Mouse (Mus musculus) thymus, postnatal 36 days (tissue): ENCODE measurements around the gene Cdc42ep2.

Experiments used
- DNase-seq, 2 experiments: peaks; one replicate each; pipeline ENCODE4 v3.0.0; 2022; ENCODE audit warnings: mixed read lengths in 2 of 2

Gene Cdc42ep2

GRCm38 (mm10) chr19:5872528-5872927 lies 52.1 kb downstream of the Cdc42ep2 start:
- peak; percentile 44 to 49 for DNase-seq

DNA sequence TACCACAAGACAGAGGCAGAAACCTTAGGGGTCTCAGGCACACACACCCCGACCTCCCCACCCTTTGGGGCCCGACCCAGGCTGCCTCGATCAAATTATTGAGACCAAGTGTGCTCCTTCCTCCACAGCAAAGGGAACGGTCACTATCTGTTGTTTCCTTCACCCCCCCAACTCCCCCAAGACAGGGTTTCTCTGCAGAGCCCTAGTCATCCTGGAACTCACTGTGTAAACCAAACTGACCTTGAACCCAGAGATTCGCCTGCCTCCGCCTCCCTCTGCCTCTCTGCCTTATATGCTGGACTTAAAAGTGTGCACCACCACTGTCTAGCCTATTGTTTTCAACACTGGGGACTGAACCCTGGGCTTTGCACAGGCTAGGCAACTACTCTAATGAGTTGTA lies 52.9 kb downstream of the Cdc42ep2 start:
- no peak for DNase-seq

DNA sequence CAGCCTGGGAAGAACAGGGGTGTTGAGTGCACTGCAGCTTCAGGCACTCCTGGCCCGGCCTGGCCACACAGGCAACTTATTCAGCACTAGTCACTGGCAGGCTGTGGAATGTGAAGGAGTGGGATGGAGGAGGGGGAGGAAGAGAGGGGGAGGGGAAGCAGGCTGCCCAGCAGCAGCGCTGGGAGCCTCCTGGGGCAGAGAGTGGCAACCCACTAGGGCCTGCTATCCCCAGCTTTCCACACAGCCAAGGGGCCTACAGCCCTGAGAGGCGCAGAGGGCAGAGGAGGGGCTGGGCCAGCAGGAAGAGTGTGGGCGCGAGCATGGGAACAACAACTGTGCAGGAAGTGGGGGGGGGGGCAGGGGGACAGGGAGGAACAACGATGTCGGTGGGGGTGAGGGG lies 53.3 kb downstream of the Cdc42ep2 start:
- peak; percentile 71 to 85 for DNase-seq

DNA sequence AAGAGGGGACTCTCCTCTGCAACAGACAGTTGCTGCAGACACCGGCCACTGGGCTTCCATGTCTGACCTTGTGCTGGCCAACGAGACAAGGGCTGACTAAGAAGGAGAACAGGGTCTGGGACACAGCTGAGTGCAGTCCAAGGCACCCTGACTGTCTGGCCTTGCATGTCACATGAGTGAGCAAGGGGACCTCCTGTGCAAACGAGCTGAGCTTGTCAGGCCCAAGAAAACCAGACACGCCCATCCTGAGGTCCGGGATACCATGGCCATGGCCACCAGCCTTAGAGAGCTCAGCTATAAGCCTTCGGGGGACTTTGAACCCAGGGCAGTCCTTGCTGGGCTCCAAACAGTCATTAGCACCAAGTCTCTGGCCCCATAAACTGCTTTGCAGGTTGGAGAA lies 56.5 kb downstream of the Cdc42ep2 start:
- no peak for DNase-seq
